Mouse (Mus musculus): ENCODE measurements around the gene Clec10a. TPM values are rescaled to one million over a fixed set of nuclear protein-coding genes. Genes with fewer than 3 reads are reported as not detected.
"Not testable (repeated sequence)": the region's sequence is repeated elsewhere in the genome, so short reads cannot be mapped to it uniquely, and the experiment has no call there.

The Clec10a gene
- not detected in 2 replicates for polyA plus RNA-seq (2016; fragmentation: Nextera tagmentation; extraction: Ambion mirVana)

- WGBS = no CpG with 5 or more reads among the region's 5 CpGs
These were observed at the start of gene Clec10a for GRCm38 (mm10) chr11:70155897-70156296. TSS of gene Clec10a (plus strand) at chr11:70156197.

DNA sequence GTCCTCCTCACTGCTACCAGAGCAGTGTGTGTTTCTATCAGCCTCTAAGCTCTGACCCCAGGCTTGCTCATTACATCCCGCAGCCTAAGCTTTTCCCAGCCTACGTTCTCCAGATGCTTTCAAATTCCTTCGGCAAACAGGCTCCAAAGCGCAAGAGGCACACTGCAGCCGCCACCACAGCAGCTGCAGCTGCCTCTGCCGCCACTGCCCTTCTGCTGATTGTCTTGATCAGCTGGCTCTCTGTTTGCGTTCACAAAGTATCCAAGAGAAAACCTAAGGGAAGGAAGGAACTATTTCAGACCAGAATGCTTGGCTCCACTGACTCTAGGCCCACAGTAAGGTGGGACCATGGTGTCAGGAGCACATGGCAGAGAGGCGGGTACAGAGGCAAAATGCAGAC lies 48.9 kb upstream of the Clec10a start:
- ATAC-seq (ENCODE audit: insufficient number of reproducible peaks, low FRiP score) = no peak
- Histone ChIP-seq H3K4me1 (replicated peaks) (no peaks in the 10 kb centered on the region), H3K27me3 (replicated peaks) (0 out of 2 replicates have a peak, but pooled peaks cover 4% of the 10 kb centered on the region), H3K4me2 (no peak overlapping the region), H3K9ac (no peak overlapping the region), H3K36me3 (no peaks in the 10 kb centered on the region), H3K9me3 (replicated peaks) (no peaks in the 10 kb centered on the region; the same call in 1 of the 2 replicates), H3K27ac (ENCODE audit: poor library complexity, severe bottlenecking) (no peak overlapping the region), H3K4me3 (no peak overlapping the region)
- 53% methylated on average over 8 of the region's 8 CpGs for WGBS

More at GRCm38 (mm10) chr11:70155897-70156296, at the start of gene Clec10a:
- H3K4me2 ChIP-seq; H3K9me3 ChIP-seq (replicated peaks); H3K9ac ChIP-seq; ATAC-seq (ENCODE audit: insufficient number of reproducible peaks, low FRiP score); H3K27ac ChIP-seq (ENCODE audit: poor library complexity, severe bottlenecking); H3K4me1 ChIP-seq (replicated peaks); H3K27me3 ChIP-seq (replicated peaks); H3K36me3 ChIP-seq; H3K4me3 ChIP-seq: not testable (repeated sequence)

GRCm38 (mm10) chr11:70110146-70110545 lies 45.9 kb upstream of the Clec10a start:
- WGBS = 71% methylated on average over 3 of the region's 3 CpGs
- ATAC-seq (ENCODE audit: insufficient number of reproducible peaks, low FRiP score) = no peak
- no peak overlapping the region for H3K27ac ChIP-seq (ENCODE audit: poor library complexity, severe bottlenecking)
- H3K36me3 ChIP-seq = no peaks in the 10 kb centered on the region
- peaks cover 4% of the 10 kb centered on the region; the same call in 1 of the 2 replicates for H3K27me3 ChIP-seq (replicated peaks)
- H3K9me3 ChIP-seq (replicated peaks) = no peaks in the 10 kb centered on the region; the same call in 1 of the 2 replicates
- 0 out of 2 replicates have a peak, but pooled peaks cover 5% of the 10 kb centered on the region for H3K4me1 ChIP-seq (replicated peaks)
- H3K4me3 ChIP-seq = no peak overlapping the region
- no peak overlapping the region for H3K4me2 ChIP-seq
- no peak overlapping the region for H3K9ac ChIP-seq

- H3K9ac ChIP-seq = no peak overlapping the region
- H3K36me3 ChIP-seq = no peaks in the 10 kb centered on the region
- H3K9me3 ChIP-seq (replicated peaks) = peaks cover 7% of the 10 kb centered on the region
- no peak overlapping the region for H3K4me2 ChIP-seq
- no peak overlapping the region for H3K4me3 ChIP-seq
- WGBS = 45% methylated on average over 4 of the region's 4 CpGs
- H3K27me3 ChIP-seq (replicated peaks) = no peaks in the 10 kb centered on the region; the same call in 1 of the 2 replicates
- no peak overlapping the region for H3K27ac ChIP-seq (ENCODE audit: poor library complexity, severe bottlenecking)
- 0 out of 2 replicates have a peak, but pooled peaks cover 5% of the 10 kb centered on the region for H3K4me1 ChIP-seq (replicated peaks)
- ATAC-seq (ENCODE audit: insufficient number of reproducible peaks, low FRiP score) = no peak
These were observed 41.4 kb upstream of the Clec10a start for GRCm38 (mm10) chr11:70114562-70114961.

GRCm38 (mm10) chr11:70115901-70116300 lies 40.1 kb upstream of the Clec10a start:
- H3K27me3 ChIP-seq (replicated peaks) = no peaks in the 10 kb centered on the region; the same call in 1 of the 2 replicates
- H3K9me3 ChIP-seq (replicated peaks) = peaks cover 10% of the 10 kb centered on the region
- no peaks in the 10 kb centered on the region for H3K36me3 ChIP-seq
- H3K4me3 ChIP-seq = no peak overlapping the region
- 0 out of 2 replicates have a peak, but pooled peaks cover 5% of the 10 kb centered on the region for H3K4me1 ChIP-seq (replicated peaks)
- H3K9ac ChIP-seq = no peak overlapping the region
- WGBS = 94% methylated on average over 3 of the region's 3 CpGs
- no peak overlapping the region for H3K27ac ChIP-seq (ENCODE audit: poor library complexity, severe bottlenecking)
- ATAC-seq (ENCODE audit: insufficient number of reproducible peaks, low FRiP score) = no peak
- no peak overlapping the region for H3K4me2 ChIP-seq

- Histone ChIP-seq H3K9me3 (replicated peaks) (no peaks in the 10 kb centered on the region; the same call in 1 of the 2 replicates), H3K9ac (no peak within 1 kb of the TSS), H3K4me3 (no peak within 1 kb of the TSS), H3K4me1 (replicated peaks) (0 out of 2 replicates have a peak, but pooled peaks cover 3% of the 10 kb centered on the region), H3K4me2 (no peak within 1 kb of the TSS), H3K36me3 (no peaks in the 10 kb centered on the region), H3K27ac (ENCODE audit: poor library complexity, severe bottlenecking) (no peak within 1 kb of the TSS), H3K27me3 (replicated peaks) (no peaks in the 10 kb centered on the region)
- ATAC-seq (ENCODE audit: insufficient number of reproducible peaks, low FRiP score) = peak; percentile 45; the same call in 1 of the 2 replicates
- WGBS = 49% methylated on average over 9 of the region's 9 CpGs
These were observed 26.0 kb upstream of the Clec10a start, which contains the start of gene Mgl2 for GRCm38 (mm10) chr11:70129926-70130379. TSS of gene Mgl2 (plus strand) at chr11:70130329.

GRCm38 (mm10) chr11:70135001-70135400 lies 21.0 kb upstream of the Clec10a start:
- not testable (repeated sequence) for H3K27ac ChIP-seq (ENCODE audit: poor library complexity, severe bottlenecking); H3K9ac ChIP-seq; H3K36me3 ChIP-seq; ATAC-seq (ENCODE audit: insufficient number of reproducible peaks, low FRiP score); H3K4me3 ChIP-seq; H3K27me3 ChIP-seq (replicated peaks); H3K9me3 ChIP-seq (replicated peaks); H3K4me1 ChIP-seq (replicated peaks); H3K4me2 ChIP-seq
- WGBS = 63% methylated on average over 3 of the region's 3 CpGs

GRCm38 (mm10) chr11:70135925-70136324 lies 20.1 kb upstream of the Clec10a start:
- not testable (repeated sequence) for H3K27ac ChIP-seq (ENCODE audit: poor library complexity, severe bottlenecking); H3K4me3 ChIP-seq; ATAC-seq (ENCODE audit: insufficient number of reproducible peaks, low FRiP score); H3K36me3 ChIP-seq; H3K4me2 ChIP-seq; H3K9ac ChIP-seq; H3K4me1 ChIP-seq (replicated peaks); H3K27me3 ChIP-seq (replicated peaks); H3K9me3 ChIP-seq (replicated peaks)
- WGBS = 87% methylated on average over 8 of the region's 8 CpGs

DNA sequence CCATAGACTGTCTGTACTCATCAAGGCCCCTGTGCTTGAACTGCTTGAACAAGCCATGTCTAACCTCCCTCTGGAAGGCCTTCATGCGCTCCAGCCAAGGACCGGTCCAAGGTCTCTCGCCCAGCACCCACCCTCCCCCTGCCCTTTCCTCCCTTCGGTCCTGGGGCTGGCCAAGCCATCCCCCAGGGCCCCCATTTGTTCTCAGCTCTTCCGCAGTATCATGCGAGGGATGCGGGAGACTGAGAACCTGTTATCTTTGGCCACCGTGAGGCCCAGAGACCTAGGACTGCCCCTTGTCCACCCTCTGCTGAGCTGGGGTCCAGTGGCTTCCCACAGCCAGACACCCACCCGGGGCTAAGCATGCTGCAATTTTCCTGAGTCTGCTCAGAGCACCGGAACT lies 16.8 kb upstream of the Clec10a start:
- Histone ChIP-seq H3K9ac (no peak overlapping the region), H3K4me3 (no peak overlapping the region), H3K9me3 (replicated peaks) (no peaks in the 10 kb centered on the region), H3K27me3 (replicated peaks) (no peaks in the 10 kb centered on the region; the same call in 1 of the 2 replicates), H3K27ac (ENCODE audit: poor library complexity, severe bottlenecking) (no peak overlapping the region), H3K36me3 (no peaks in the 10 kb centered on the region), H3K4me1 (replicated peaks) (no peaks in the 10 kb centered on the region), H3K4me2 (no peak overlapping the region)
- ATAC-seq (ENCODE audit: insufficient number of reproducible peaks, low FRiP score) = no peak
- 57% methylated on average over 10 of the region's 10 CpGs for WGBS

DNA sequence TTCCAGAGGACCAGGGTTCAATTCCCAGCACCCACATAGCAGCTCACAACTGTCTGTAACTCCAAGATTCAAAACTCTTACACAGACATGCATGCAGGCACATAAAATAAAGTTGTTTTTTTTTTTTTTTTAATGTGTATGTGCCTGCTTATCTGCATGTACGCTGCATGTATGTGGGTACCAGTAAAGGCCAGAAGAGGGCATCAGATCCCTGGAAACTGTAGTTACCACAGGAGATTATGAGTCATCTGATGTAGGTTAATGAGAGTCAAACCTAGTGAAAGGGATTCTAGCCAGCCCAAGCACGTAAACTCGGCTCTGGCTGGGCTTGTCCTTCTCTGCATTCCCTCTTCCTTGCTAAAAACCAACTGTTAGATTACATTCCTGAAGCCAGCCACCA lies 4.9 kb upstream of the Clec10a start:
- Histone ChIP-seq H3K4me2 (no peak overlapping the region), H3K4me1 (replicated peaks) (no peaks in the 10 kb centered on the region), H3K9ac (no peak overlapping the region), H3K9me3 (replicated peaks) (no peaks in the 10 kb centered on the region), H3K36me3 (no peaks in the 10 kb centered on the region), H3K27ac (ENCODE audit: poor library complexity, severe bottlenecking) (no peak overlapping the region), H3K4me3 (no peak overlapping the region), H3K27me3 (replicated peaks) (no peaks in the 10 kb centered on the region)
- WGBS = 48% methylated on average over 3 of the region's 3 CpGs
- ATAC-seq (ENCODE audit: insufficient number of reproducible peaks, low FRiP score) = no peak

DNA sequence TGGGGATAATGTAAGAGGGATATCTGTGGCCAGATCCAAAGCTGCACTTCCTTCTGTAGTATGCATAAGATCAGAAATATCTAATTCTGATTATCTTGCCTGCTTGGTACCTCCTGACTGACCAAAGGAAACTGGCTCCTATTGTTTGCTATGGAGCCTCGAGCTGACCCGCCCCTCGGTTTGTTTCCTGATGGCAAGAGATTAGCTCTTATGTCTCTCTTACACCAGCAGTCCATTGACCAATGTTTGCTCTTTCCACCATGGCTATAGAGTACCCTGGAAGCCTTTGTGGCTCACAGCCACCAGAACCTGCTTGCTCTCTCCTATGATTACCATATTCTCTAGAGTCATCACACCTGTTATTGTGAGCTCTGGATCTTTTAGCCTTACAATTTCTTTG lies 6.3 kb downstream of the Clec10a start:
- H3K4me3 ChIP-seq = no peak overlapping the region
- ATAC-seq (ENCODE audit: insufficient number of reproducible peaks, low FRiP score) = no peak
- no peaks in the 10 kb centered on the region for H3K9me3 ChIP-seq (replicated peaks)
- no peak overlapping the region for H3K9ac ChIP-seq
- H3K4me2 ChIP-seq = no peak overlapping the region
- no peaks in the 10 kb centered on the region for H3K4me1 ChIP-seq (replicated peaks)
- no peak overlapping the region for H3K27ac ChIP-seq (ENCODE audit: poor library complexity, severe bottlenecking)
- 0 out of 2 replicates have a peak, but pooled peaks cover 15% of the 10 kb centered on the region for H3K27me3 ChIP-seq (replicated peaks)
- H3K36me3 ChIP-seq = no peaks in the 10 kb centered on the region
- WGBS = 52% methylated on average over 3 of the region's 3 CpGs
